Mouse (Mus musculus): ENCODE results near the gene Cers6.

DNA sequence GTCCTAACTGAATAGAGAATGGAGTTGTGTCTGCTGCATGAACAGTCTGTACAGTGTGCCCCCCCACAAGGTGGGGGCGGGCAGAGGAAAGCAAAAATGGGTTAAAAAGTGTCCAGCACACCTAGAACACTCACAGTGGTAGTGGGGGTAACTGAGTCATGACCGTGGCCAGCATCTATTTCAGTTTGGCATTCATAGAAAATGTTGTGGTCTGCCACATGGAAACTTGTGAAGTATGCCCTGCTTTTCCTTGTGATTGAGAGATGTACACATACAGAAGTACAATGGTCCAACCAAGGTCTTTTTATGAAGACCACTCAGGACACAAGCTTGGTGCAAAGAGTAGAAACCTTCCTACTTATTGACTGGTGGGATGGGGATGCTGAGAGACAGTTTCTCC, 24.0 kb downstream of the Cers6 start:
- TF ChIP-seq POLR2A (IDR thresholded peaks at IDR 0.05; ENCODE audit: insufficient read depth, low read depth, low read length), result no peak
- no peak for TF ChIP-seq CTCF (IDR thresholded peaks at IDR 0.05; ENCODE audit: insufficient read depth, low read depth, low read length)

Data from olfactory bulb, adult 2 months (tissue).